ENCODE assay signal across 10 mouse cellular contexts in genomic region chr17:84257927-84258532, GRCm38 (mm10).
DNase-seq lines count a peak whose midpoint lies in the region; ATAC-seq and TF ChIP-seq lines count a peak whose summit lies in the region.
"Had no signal": no experiment of that assay in that cellular context is flagged by ENCODE, and none has a peak within 500 bp of the region (broad histone marks: within the 10 kb centered on the region; RNA-seq: fewer than 3 reads in every experiment).

No protein-coding gene starts in this region.

- H3K36me3 ChIP-seq in forebrain, embryonic 13.5 days (ENCODE audit: poor library complexity, severe bottlenecking): no peaks in the 10 kb centered on the region
- no peaks in the 10 kb centered on the region; the same call in 1 of the 2 replicates for H3K36me3 ChIP-seq in forebrain, embryonic 11.5 days (ENCODE audit: control insufficient read depth, insufficient read depth, low read length)
- no peaks in the 10 kb centered on the region for H3K36me3 ChIP-seq in lung, embryonic 14.5 days (ENCODE audit: insufficient read depth)
- H3K36me3 ChIP-seq in limb, embryonic 13.5 days: 0 out of 2 replicates have a peak, but pooled peaks cover 4% of the 10 kb centered on the region
- H3K36me3 ChIP-seq in stomach, embryonic 16.5 days (ENCODE audit: control insufficient read depth, insufficient read depth, low read length): no peaks in the 10 kb centered on the region
- H3K36me3 ChIP-seq: hindbrain, embryonic 15.5 days had no signal

- no peak for DNase-seq in forebrain, embryonic 11.5 days (ENCODE audit: low spot score)
- no peak for DNase-seq in lung, embryonic 14.5 days
- DNase-seq in lung, postnatal 25 days (ENCODE audit: low spot score): no peak
- DNase-seq in spleen, adult 12 weeks (ENCODE audit: low spot score): no peak
- DNase-seq in testis, postnatal 14 days (ENCODE audit: low spot score): no peak
- DNase-seq: liver had no signal

- H3K9me3 ChIP-seq in forebrain, embryonic 13.5 days (replicated peaks): no peaks in the 10 kb centered on the region
- no peaks in the 10 kb centered on the region for H3K9me3 ChIP-seq in forebrain, embryonic 11.5 days (ENCODE audit: control insufficient read depth, low read length)
- H3K9me3 ChIP-seq in lung, embryonic 14.5 days (ENCODE audit: low read depth, low read length): no peaks in the 10 kb centered on the region
- no peaks in the 10 kb centered on the region for H3K9me3 ChIP-seq in limb, embryonic 13.5 days
- no peaks in the 10 kb centered on the region for H3K9me3 ChIP-seq in stomach, embryonic 16.5 days (replicated peaks; ENCODE audit: control insufficient read depth, low read length)
- H3K9me3 ChIP-seq: hindbrain, embryonic 15.5 days had no signal

- 0 out of 2 replicates have a peak overlapping the region, but pooled peaks have one; percentile 41 for H3K27ac ChIP-seq in forebrain, embryonic 13.5 days
- H3K27ac ChIP-seq in forebrain, embryonic 11.5 days (ENCODE audit: low read depth, low read length): no peak overlapping the region
- H3K27ac ChIP-seq in lung, embryonic 14.5 days (ENCODE audit: low read depth): no peak overlapping the region
- peak overlapping the region; percentile 91 for H3K27ac ChIP-seq in limb, embryonic 13.5 days
- peak overlapping the region; percentile 39 for H3K27ac ChIP-seq in stomach, embryonic 16.5 days (ENCODE audit: low read length)

- TF ChIP-seq CTCF in lung, embryonic 14.5 days (IDR thresholded peaks at IDR 0.05; ENCODE audit: low read depth): no peak

- no peak for ATAC-seq in forebrain, embryonic 13.5 days
- no peak for ATAC-seq in forebrain, embryonic 11.5 days (replicated peaks; ENCODE audit: low FRiP score)
- ATAC-seq in lung, embryonic 14.5 days (ENCODE audit: insufficient read depth): 0 out of 2 replicates have a peak, but pooled peaks have one; percentile 9
- no peak for ATAC-seq in limb, embryonic 13.5 days (ENCODE audit: low FRiP score, low read depth)
- no peak for ATAC-seq in stomach, embryonic 16.5 days (ENCODE audit: insufficient read depth, low FRiP score)

- WGBS in forebrain, embryonic 13.5 days: 82% methylated on average over 5 of the region's 5 CpGs
- 86% methylated on average over 5 of the region's 5 CpGs for WGBS in forebrain, embryonic 11.5 days
- WGBS in lung, embryonic 14.5 days: 57% methylated on average over 5 of the region's 5 CpGs
- 56% methylated on average over 5 of the region's 5 CpGs for WGBS in limb, embryonic 13.5 days
- 62% methylated on average over 5 of the region's 5 CpGs for WGBS in stomach, embryonic 16.5 days

- no peak overlapping the region for H3K9ac ChIP-seq in forebrain, embryonic 13.5 days
- H3K9ac ChIP-seq in forebrain, embryonic 11.5 days (ENCODE audit: low read length): no peak overlapping the region
- H3K9ac ChIP-seq in lung, embryonic 14.5 days: no peak overlapping the region
- no peak overlapping the region for H3K9ac ChIP-seq in limb, embryonic 13.5 days
- H3K9ac ChIP-seq in stomach, embryonic 16.5 days (ENCODE audit: low read length): no peak overlapping the region
- H3K9ac ChIP-seq: hindbrain, embryonic 15.5 days had no signal

- peaks cover 17% of the 10 kb centered on the region for H3K4me1 ChIP-seq in forebrain, embryonic 13.5 days
- H3K4me1 ChIP-seq in forebrain, embryonic 11.5 days (replicated peaks; ENCODE audit: control insufficient read depth, insufficient read depth, low read length): no peaks in the 10 kb centered on the region
- H3K4me1 ChIP-seq in lung, embryonic 14.5 days (ENCODE audit: insufficient read depth): no peaks in the 10 kb centered on the region
- peaks cover 64% of the 10 kb centered on the region for H3K4me1 ChIP-seq in limb, embryonic 13.5 days
- H3K4me1 ChIP-seq in stomach, embryonic 16.5 days (ENCODE audit: control insufficient read depth, insufficient read depth, low read length): peaks cover 23% of the 10 kb centered on the region

- no peak overlapping the region for H3K4me2 ChIP-seq in forebrain, embryonic 13.5 days
- H3K4me2 ChIP-seq in forebrain, embryonic 11.5 days (ENCODE audit: low read depth, low read length, severe bottlenecking): no peak overlapping the region
- no peak overlapping the region for H3K4me2 ChIP-seq in lung, embryonic 14.5 days
- no peak overlapping the region for H3K4me2 ChIP-seq in limb, embryonic 13.5 days (replicated peaks)
- no peak overlapping the region for H3K4me2 ChIP-seq in stomach, embryonic 16.5 days (ENCODE audit: low read depth, low read length)
- H3K4me2 ChIP-seq: hindbrain, embryonic 15.5 days had no signal

- no peaks in the 10 kb centered on the region for H3K27me3 ChIP-seq in forebrain, embryonic 13.5 days
- H3K27me3 ChIP-seq in forebrain, embryonic 11.5 days (ENCODE audit: control insufficient read depth, insufficient read depth, low read length): no peaks in the 10 kb centered on the region
- no peaks in the 10 kb centered on the region for H3K27me3 ChIP-seq in lung, embryonic 14.5 days (ENCODE audit: insufficient read depth, low read length)
- H3K27me3 ChIP-seq in limb, embryonic 13.5 days: no peaks in the 10 kb centered on the region
- H3K27me3 ChIP-seq in stomach, embryonic 16.5 days (ENCODE audit: control insufficient read depth, insufficient read depth, low read length): no peaks in the 10 kb centered on the region
- H3K27me3 ChIP-seq: hindbrain, embryonic 15.5 days had no signal

- H3K4me3 ChIP-seq in forebrain, embryonic 13.5 days: no peak overlapping the region
- no peak overlapping the region for H3K4me3 ChIP-seq in forebrain, embryonic 11.5 days (ENCODE audit: low read depth, low read length)
- no peak overlapping the region for H3K4me3 ChIP-seq in lung, embryonic 14.5 days (ENCODE audit: low read depth, low read length)
- H3K4me3 ChIP-seq in limb, embryonic 13.5 days: no peak overlapping the region
- H3K4me3 ChIP-seq in stomach, embryonic 16.5 days (replicated peaks; ENCODE audit: low read length): no peak overlapping the region
- H3K4me3 ChIP-seq: hindbrain, embryonic 15.5 days had no signal

Comparison
In these comparisons a context has a peak if more than half of its experiments do, and no peak if none do; other contexts are left out.
1. H3K27ac ChIP-seq: peak in forebrain, embryonic 13.5 days (single experiment), limb, embryonic 13.5 days (single experiment) and stomach, embryonic 16.5 days (single experiment); none in forebrain, embryonic 11.5 days (single experiment) and lung, embryonic 14.5 days (single experiment).